Mouse (Mus musculus) heart, adult 11 months (tissue): ENCODE data around the gene Csl.

Experiments used
- DNase-seq: peaks from one replicate; pipeline ENCODE4 v3.0.0; 2022

The Csl gene

DNA sequence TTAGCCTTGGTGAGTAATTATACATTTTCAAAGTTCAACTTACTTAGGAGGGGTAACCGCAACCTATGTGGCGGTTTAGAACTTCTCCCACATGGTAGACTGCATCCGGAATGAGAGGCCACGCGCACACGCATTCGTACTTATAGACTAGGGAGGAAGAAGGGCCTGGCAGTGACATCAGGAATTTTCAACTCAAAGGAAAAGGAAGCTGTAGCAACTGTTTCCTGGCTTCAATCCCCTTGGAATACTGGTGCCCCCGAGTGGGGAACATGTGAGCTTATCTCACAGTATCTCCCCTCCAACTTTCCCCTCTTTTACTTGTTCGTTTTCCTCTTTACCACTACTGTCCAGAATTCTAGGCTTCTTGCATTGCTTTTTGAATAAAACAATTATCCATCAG lies at the start of gene Csl:
Csl (minus strand) TSS at position 101 of the 400 bp plus-strand sequence.
- DNase-seq: no peak

DNA sequence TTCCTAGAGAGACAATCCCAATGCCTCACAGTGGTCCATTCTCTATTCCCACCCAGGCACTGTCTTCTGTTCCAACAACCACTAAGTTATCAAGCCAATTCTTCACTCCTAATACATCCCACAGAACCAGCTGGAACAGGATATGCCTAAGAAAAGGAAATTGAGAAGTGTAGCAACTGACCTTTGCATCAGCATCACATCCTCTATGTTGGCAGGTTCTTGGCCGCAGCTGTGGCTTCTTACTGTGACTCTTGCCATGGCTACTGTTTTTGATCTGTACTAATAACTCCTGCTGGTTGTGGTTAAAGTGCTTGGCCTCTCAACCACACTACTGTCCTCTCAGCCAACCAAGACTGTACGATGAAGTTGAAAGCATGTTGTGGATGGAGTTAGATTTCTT lies 30.0 kb upstream of the Csl start:
- DNase-seq: peak; percentile 88

DNA sequence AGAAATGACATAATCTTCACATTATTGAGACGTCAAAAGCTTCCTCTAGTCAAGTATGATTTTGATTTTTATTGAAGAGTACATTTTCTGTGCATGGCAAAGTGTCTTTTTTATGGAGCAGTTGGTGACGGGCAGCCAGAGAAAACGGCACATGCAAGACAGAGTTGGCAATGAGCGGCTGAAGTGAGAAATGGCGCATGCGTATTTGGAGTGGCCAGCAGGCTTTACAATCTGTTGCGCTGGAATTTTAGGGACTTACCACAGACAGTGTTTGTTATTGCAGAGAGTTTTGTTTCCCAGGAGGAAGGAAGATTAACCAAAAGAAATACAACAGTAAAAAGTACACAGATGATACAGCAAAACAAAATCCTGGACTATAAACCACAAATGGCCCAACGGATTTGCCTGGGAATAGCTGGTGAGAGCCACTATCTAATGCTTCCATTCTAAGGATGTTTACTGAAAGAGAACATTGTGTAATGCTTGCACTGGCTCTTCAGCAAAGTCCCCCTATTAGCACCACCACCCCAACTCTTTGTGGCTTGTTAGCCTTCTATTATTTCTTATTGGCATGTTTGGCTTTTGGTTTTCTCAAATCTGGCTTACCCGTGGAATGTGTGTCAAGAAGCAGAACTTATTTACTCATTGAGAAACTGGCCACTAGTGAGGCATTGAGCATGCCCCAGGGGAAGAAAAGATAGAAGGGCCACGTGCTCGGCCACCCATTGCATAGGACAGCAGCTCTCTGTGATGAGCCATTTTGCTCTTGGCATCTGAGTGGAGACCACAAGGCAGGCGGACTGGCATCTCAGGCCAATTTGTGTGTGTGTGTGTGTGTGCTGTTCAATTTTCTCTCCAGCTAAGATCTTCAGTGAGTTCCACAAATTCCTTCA lies 15.0 kb upstream of the Csl start:
- DNase-seq: no peak

DNA sequence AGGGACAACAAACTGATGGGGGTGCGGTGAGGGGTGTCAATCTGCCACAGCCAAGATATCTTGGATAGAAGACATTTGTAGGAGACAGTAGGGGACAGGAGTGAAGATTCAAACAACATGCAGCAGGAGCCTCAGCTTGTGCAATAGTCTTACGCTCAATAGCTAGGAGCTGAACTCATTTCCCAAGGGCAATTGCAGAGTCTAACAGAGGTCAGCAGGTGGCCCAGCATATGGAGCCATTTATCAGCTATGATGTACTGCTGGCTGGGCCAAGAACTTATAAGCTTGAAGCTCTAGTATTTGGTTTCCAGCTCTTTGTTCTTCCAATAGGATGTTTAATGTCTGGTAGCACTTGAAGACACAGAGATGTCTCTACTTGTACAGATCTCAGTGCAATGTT lies 9.3 kb downstream of the Csl start:
- no peak for DNase-seq

DNA sequence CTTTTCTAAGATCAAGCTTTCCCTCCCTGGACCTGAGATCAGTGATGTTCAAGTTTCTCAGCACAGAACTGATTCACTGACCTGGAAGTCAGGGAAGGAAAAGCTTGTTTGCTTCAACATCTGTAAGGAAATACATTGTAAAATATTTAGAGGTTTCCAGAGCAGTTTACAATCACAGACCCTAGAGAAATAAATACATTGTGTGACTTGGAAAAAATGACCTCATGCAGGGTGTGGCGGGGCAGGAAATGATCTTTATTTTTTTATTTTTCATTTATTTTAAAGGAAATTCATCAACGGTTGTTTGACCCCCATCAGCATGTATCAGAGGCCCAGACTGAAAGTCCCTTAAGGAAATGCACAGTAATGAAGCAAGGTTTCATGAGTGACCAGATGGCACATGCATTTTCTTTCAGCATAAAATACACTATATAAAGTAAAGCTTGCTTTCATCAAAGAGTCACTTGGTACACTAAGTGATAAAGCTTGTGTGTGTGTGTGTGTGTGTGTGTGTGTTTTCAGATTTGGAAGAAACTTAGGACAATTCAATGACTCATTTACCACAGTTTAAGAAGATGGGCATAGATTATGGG lies 10.7 kb downstream of the Csl start:
- peak; percentile 90 for DNase-seq

DNA sequence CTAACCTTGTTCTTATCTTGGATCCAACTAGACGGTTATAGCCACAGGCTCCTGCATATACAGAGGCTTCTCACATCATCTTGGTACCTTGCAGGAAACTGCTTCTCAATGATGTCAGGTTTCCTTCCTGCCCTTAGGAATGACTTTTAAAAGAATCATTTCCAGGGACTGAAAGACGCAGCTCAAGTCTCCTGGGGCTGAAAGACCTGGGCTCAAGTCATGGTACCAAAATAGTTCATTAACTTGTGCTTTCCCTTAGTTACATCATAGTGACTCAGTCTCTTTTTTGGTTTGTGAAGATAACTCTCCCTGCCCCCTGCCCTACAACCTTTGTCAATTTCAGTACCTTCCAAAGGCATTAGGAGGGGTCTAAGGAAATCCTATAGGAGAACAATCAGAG lies 11.4 kb downstream of the Csl start:
- peak; percentile 96 for DNase-seq

DNA sequence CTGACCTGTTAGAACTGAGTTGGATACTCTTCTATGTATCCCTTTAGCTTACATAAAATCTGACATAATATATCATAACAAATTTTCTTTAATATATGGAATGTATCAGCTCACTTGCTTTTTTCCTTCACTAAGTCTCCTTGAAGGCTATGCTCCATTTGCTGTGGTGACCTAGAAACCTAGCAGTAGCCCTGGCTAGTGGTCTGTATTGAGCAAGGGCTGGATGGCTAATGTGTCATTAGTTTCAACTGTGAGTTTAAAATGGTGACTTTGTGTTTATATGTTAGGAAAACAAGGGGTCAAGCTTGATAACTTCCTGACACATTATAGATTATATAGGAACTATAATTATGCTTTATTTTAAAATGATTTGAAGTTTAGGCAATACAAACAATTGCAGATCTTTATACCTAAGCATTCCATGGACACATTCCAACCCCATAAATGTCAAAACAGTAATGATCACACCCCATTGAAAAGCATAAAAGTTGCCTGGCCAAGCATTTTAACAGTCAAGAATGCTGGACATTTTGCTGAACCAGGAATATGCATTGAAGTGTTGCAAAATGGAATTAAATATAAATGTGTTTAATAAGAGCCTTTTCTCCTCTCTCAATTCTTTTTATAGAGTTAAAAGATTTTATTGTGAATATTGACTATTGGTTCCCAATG lies 17.7 kb downstream of the Csl start:
- DNase-seq: no peak

DNA sequence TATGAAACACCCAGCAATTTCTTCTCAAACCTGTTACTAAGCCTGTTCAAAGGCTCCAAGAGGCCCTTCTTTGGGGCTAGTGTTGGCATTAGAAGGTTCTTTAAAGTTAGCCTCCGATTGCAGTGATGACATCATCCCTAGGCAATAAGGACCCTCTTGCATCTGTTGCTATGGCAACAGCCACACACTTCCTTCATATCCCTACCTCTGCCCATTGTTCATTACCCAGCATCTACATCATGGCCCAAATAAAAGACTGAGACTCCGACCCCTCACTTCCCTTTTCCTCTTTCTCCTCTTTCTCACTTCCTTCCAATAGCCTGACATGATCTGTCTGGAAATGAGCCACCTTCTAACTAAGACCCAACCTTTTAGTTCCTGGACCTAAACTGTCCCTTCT lies 46.3 kb downstream of the Csl start:
- DNase-seq: peak; percentile 75

DNA sequence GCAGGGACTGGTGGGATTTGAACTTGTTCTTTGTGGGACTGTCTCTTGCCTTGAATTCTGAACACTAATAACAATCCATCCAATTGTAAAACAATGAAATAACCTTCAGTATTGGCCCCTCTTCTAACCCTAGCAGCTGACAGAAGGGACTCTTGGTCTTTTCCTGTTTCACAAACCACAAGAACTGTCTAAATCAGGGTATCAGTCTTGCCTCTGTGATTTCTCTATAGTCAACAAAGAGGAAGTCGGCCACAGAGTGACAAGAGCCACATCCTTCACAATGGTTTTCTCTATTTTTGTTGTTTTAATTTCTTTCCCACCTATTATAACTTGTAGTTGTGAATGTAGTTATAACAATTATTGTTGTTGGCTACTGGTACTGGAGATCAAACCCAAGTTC lies 47.9 kb downstream of the Csl start:
- no peak for DNase-seq
